Mouse (Mus musculus) lung, postnatal 10 days (tissue): ENCODE measurements at regions not wholly inside any gene's neighbourhood (a gene's known extent, or its start where the extent isn't known, plus 50 kb on each side); places are given as distances from the start of the nearest gene placed in this dataset.
"Not testable (repeated sequence)": the region's sequence is repeated elsewhere in the genome, so short reads cannot be mapped to it uniquely, and the experiment has no call there.

Experiments
- DNase-seq: peaks from one replicate; pipeline ENCODE4 v3.0.0; 2021

GRCm38 (mm10) chr16:65629186-65629585 is 66.7 kb upstream of the Chmp2b start:
- DNase-seq: peak; percentile 68

GRCm38 (mm10) chr16:65631680-65632079 is 69.2 kb upstream of the Chmp2b start:
- no peak for DNase-seq

- DNase-seq: not testable (repeated sequence)
Observed at GRCm38 (mm10) chr16:65646741-65647140, 84.2 kb upstream of the Chmp2b start.

DNA sequence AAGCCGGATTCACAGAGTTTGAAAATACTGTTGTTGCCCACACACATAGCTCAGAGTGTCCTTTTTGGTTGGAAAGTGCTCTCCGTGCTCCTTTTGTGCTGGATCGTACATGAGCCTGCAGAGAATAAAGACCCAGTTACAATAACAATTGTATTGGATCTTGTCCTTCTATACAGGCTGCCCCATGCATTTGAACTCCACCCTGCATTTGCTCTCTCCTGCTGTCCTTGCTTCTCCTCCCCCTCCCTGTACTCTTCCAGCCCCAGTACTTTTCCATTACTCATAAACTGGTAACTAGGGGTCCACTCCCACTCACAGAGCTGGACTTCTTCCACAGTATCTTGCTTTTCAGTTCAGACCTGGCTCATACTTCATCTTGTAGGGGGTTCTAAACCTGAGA is 86.5 kb upstream of the Chmp2b start:
- DNase-seq: no peak

- no peak for DNase-seq
Observed at GRCm38 (mm10) chr16:65655490-65655889, 93.0 kb upstream of the Chmp2b start.

DNA sequence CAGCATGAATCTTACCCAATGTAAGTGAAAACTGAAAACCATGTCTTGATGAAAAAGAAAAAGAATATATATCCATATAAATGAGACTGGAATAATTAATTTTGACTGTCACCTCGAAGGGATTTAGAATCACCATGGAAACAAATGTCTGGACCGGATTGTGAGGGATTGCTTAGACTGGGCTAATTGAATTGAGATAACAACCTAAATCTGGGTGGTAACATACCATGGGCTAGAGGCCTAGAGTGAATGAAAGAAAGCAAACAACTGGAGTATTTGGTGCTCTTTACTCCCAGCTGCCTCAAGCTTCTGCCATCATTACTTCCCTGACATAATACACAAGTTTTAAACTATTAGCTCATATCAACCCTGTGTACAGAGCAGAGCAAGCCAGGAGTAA is 95.3 kb upstream of the Chmp2b start:
- no peak for DNase-seq

- DNase-seq: peak; percentile 16
Observed at GRCm38 (mm10) chr16:65664787-65665186, 102.3 kb upstream of the Chmp2b start.

DNA sequence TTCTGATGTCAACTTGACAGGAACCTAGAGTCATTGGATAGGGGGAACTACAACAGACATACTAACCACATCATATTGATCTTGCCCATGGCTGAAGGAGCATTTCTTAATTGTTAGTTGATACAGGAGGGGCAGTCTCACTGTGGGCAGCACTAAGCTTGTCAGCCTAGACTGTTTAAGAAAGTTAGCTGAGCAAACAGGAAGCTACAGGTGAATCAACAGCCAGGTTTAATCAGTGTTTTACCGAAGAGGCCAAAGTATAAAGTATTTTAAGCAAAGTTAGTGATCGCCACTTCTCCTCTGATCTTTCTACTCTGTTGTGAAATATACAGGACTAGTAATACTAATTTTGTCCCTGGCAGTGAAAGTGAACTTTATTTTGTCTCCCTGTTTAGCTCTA is 109.6 kb upstream of the Chmp2b start:
- DNase-seq: no peak

- no peak for DNase-seq
Observed at GRCm38 (mm10) chr16:65683089-65683488, 120.6 kb upstream of the Chmp2b start.

GRCm38 (mm10) chr16:65683703-65684320 is 121.3 kb upstream of the Chmp2b start:
- no peak for DNase-seq

- DNase-seq: no peak
Observed at GRCm38 (mm10) chr16:65693626-65694025, 121.4 kb upstream of the Vgll3 start.

- no peak for DNase-seq
Observed at GRCm38 (mm10) chr16:65715631-65716030, 99.4 kb upstream of the Vgll3 start.

DNA sequence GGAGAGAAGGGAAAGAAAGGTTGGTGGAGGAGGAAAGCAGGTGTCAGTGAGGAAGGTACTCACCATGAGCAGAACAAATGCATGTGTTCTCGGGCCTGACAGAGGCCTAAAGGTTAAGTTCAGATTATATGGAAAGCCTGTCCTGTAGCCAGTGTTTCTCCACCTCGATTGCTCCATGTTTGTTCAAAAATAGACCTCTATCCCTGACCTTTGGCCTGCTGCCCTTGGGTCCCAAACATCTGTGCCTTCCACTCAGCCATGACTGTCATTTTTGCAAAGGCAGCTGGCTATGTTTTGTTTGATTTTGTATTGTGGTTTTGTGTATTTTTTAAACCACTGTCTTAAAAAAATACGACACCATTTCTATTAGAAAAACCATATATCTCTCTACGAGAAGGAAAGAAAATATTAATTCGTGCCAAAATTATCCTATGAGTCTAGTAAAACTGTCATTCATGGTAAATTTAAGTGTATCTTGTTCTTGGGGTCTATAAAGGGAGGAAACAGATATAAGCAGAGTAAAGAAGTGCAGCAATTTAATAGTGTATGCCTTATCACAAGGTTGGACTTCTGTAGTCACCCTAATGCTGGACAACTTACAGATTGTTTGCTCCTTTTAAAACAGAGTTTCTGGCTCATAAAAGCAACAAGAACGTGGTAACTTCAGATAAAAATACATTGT is 96.1 kb upstream of the Vgll3 start:
- no peak for DNase-seq

- no peak for DNase-seq
Observed at GRCm38 (mm10) chr16:65720953-65721352, 94.1 kb upstream of the Vgll3 start.

DNA sequence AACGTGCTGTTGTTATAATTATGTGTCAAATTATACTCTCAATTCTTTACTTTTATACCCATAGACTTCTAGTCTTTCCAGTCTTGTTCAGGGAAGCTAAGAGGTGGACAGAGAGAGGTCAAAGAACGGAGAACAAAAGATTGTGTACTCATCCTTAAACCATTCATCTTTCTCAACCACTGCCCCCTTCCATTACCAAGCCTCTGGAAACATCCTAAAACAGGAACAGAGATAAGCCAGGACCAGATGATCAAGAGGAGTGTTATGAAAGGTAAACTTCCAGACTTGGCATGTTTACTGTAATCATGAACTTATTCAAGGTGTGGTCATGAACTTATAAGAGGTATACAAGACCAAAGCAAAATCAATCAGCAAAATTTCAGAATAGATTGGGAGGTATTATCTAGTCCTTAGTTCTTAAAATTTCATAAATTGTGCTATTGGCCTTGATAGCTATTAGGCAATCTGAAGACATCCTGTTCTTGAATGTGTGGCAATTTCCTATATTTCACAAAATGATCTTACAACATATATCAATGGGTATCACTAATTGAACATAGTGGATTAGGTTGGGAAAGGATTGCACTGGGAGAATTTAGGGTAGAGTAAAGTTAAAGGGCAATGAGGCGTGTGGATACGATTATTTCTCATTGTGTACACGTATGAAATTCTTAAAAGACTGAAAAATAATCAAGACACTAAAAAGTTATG is 89.3 kb upstream of the Vgll3 start:
- no peak for DNase-seq

DNA sequence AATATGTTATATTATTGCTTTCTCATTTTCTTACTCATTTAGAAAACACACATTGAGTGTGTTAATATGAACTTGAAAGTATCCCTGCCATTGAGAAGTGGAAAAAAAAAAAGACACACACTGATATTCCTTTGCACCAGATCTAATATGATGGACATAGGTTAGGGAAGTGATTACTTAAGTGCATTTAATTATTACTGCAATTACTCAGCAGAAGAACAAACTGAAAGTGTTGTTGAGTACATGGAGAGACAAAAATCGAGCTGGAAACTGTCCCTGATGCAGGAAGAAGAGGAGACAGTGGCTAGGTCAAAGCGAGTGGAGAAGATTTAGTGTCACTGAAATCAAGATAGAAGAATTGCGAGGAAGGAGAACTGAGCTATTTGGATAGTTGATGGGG is 88.8 kb upstream of the Vgll3 start:
- no peak for DNase-seq

DNA sequence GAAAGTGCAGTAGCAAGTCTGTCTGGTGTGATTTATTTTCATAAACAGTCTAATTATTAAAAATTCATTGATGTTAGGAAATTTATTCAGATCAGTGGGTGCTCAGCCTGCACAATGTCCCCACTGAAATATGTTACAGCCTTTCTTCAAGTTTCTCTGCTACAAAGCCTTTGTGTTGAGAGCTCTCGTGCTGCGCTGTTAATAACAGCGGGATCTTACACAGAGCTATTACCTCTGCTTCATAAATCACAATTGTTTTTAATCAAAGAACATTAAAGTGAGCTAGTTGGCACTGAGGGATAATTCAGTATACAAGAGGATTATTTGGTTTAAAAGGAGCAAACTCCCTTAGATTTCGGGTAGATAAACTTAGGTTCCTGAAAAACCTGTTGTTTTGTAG is 85.7 kb upstream of the Vgll3 start:
- DNase-seq: no peak

DNA sequence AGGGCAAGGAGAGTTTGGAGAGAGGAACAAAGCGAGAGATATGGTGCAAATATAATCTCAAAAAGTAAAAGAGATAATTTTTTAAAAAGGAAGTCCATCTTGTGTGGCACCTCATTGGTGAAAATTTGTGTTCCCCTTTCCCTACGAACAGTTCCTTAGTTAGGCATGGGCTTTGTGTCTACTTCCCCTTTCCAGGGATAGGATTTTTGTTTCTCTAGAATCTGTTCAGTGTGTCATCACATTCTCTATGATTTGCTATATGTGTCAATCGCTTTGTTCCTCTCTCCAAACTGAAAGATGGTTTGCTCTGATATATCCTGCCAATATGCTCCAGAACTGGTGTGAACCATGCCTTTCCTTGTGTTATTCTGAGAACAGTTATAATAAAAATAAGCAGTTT is 75.4 kb upstream of the Vgll3 start:
- DNase-seq: no peak

GRCm38 (mm10) chr16:65742951-65743350 is 72.1 kb upstream of the Vgll3 start:
- DNase-seq: no peak

- DNase-seq: no peak
Observed at GRCm38 (mm10) chr16:65755667-65756066, 59.4 kb upstream of the Vgll3 start.
